Mouse (Mus musculus) kidney, adult 10 weeks (tissue): ENCODE measurements around the gene Orc4. TPM values are rescaled to one million over a fixed set of nuclear protein-coding genes. Genes with fewer than 3 reads are reported as not detected.

ENCODE experiments used
- polyA plus RNA-seq: library from polyadenylated mRNA; stranded (reverse); fragments of 350-450 nt; fragmentation: Illumina TruSeq; extraction: RNeasy Lipid Tissue Mini Kit (QIAGEN cat#74804); gene quantifications from one replicate; pipeline ENCODE4 v1.2.3, GENCODE M21; 2014; ENCODE audit warnings: low read depth, low replicate concordance

The Orc4 gene
- polyA plus RNA-seq = 181 TPM

DNA sequence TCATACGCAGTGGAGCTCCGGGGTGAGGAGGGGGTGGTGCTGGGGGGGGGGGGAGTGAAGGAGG, at the start of gene Orc4:
Gene Orc4, minus strand, starts transcription at position 26 of the 64 bp plus-strand sequence.

GRCm38 (mm10) chr2:48948841-48949584, 1.1 kb downstream of the Orc4 start, which contains the start of gene Mbd5:
TSS of gene Mbd5 (plus strand) at chr2:48949508.

Other genes starting within 250 kb of the Orc4 start
- gene Acvr2a, start 136.2 kb downstream of the Orc4 start, polyA plus RNA-seq = 51.9 TPM
- 31.0 TPM for gene Mbd5, start 769 bp downstream of the Orc4 start, polyA plus RNA-seq